Mouse (Mus musculus) brain, embryonic 14.5 days (tissue): ENCODE measurements at regions not wholly inside any gene's neighbourhood (a gene's known extent, or its start where the extent isn't known, plus 50 kb on each side); places are given as distances from the start of the nearest gene placed in this dataset.

Experiments used
- CTCF ChIP-seq: fragments of 200-500 bp; IDR thresholded peaks from 2 replicates; pipeline ENCODE4 v1.5.1; 2012; ENCODE audit warnings: inconsistent platforms, mild to moderate bottlenecking, moderate library complexity, borderline replicate concordance; ENCODE audit not compliant: insufficient read depth, insufficient read length; ENCODE audit errors: extremely low read depth
- POLR2A ChIP-seq: fragments of 200-500 bp; IDR thresholded peaks from 2 replicates; pipeline ENCODE4 v1.6.1; 2012; ENCODE audit warnings: mild to moderate bottlenecking, inconsistent platforms, borderline replicate concordance; ENCODE audit not compliant: poor library complexity, insufficient read depth, insufficient read length, severe bottlenecking; ENCODE audit errors: extremely low read depth

DNA sequence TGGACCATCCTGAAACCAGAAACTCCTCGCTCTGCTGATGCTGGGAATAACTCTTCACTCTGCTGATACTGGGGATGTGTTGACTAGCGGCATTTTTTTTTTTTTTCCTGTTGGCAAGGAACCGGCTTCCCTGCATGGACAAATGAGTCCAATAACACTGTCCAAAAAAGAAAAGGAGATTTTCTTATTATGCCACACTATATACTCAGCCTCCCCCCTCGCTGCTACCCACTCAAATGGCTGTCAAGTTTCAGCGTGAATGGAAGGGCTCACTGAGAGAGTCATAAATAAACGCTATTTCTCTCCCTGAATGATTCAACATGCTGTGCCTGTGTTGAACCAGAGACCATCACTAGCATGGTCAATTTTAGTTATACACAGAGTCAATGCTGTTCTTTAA, 489.2 kb upstream of the Arid1b start:
- TF ChIP-seq CTCF (no peak), POLR2A (no peak)
